Mouse (Mus musculus) heart, postnatal 0 days (tissue): ENCODE data around the gene Ago4. TPM values are rescaled to one million over a fixed set of nuclear protein-coding genes. Genes with fewer than 3 reads are reported as not detected.

ENCODE experiments used
- ATAC-seq: fragments of 200-750 bp; cut with Nextera tagmentation; 2 replicates; pipeline ENCODE4 v1.8.0; 2017; ENCODE audit warnings: low read depth, moderate number of reproducible peaks, moderate library complexity; ENCODE audit not compliant: insufficient read depth
- DNase-seq: peaks from one replicate; pipeline ENCODE4 v3.0.0-alpha.2; 2016; ENCODE audit warnings: low spot score
- H3K27ac ChIP-seq: fragments of 300-500 bp; sonication (generic); 2 replicates; pipeline ENCODE4 v1.5.1; 2014; ENCODE audit warnings: low read depth, mild to moderate bottlenecking
- H3K27me3 ChIP-seq: fragments of 300-500 bp; sonication (generic); 2 replicates; pipeline ENCODE4 v1.6.1; 2014; ENCODE audit warnings: low read length, mixed read lengths; ENCODE audit not compliant: control insufficient read depth, insufficient read depth
- H3K36me3 ChIP-seq: fragments of 300-500 bp; sonication (generic); replicated peaks from 2 replicates; pipeline ENCODE4 v1.6.1; 2014; ENCODE audit warnings: low read length, mixed read lengths; ENCODE audit not compliant: control insufficient read depth, insufficient read depth
- H3K4me1 ChIP-seq: fragments of 300-500 bp; sonication (generic); 2 replicates; pipeline ENCODE4 v1.6.1; 2014; ENCODE audit warnings: antibody characterized with exemption; ENCODE audit not compliant: control insufficient read depth, insufficient read depth
- H3K4me2 ChIP-seq: fragments of 300-500 bp; sonication (generic); 2 replicates; pipeline ENCODE4 v1.6.1; 2014; ENCODE audit warnings: low read depth, mild to moderate bottlenecking, low read length, moderate library complexity
- H3K4me3 ChIP-seq: fragments of 300-500 bp; sonication (generic); 2 replicates; pipeline ENCODE4 v1.5.1; 2014; ENCODE audit warnings: low read depth, low read length
- H3K9ac ChIP-seq: fragments of 300-500 bp; sonication (generic); replicated peaks from 2 replicates; pipeline ENCODE4 v1.6.1; 2014; ENCODE audit warnings: low read depth, low read length, mixed read lengths
- H3K9me3 ChIP-seq: fragments of 300-500 bp; sonication (generic); replicated peaks from 2 replicates; pipeline ENCODE4 v1.6.1; 2016; ENCODE audit warnings: low read length; ENCODE audit not compliant: control insufficient read depth
- CTCF ChIP-seq: IDR thresholded peaks from 2 replicates; pipeline ENCODE4 v1.5.1; 2016; ENCODE audit warnings: antibody characterized with exemption, control low read depth, low read depth
- EP300 ChIP-seq: IDR thresholded peaks from 2 replicates; pipeline ENCODE4 v1.6.1; 2016; ENCODE audit warnings: antibody characterized with exemption, low read depth
- WGBS: fragments of 180-500 bp; shearing (Covaris S2); extraction: QIAGEN DNeasy Blood & Tissue Kit; methylation state at CpG from one replicate; pipeline ENCODE4 v1.1.7; 2014; 5-methylcytosine and 5-hydroxymethylcytosine counted together
- polyA plus RNA-seq: library from polyadenylated mRNA; unstranded; fragments of >200 nt; fragmentation: Nextera tagmentation; extraction: Ambion mirVana; gene quantifications from 2 replicates; pipeline ENCODE4 v1.2.1, GENCODE M21; 2015
- total RNA-seq: library from RNA; depleted of rRNA; stranded (reverse); fragments of >200 nt; gene quantifications from 2 replicates; pipeline ENCODE4 v1.2.3, GENCODE M21; 2014; ENCODE audit warnings: low replicate concordance

The Ago4 gene
- total and polyA plus RNA-seq, 2 experiments from 2014 or later = 0.92 to 1.5 TPM

GRCm38 (mm10) chr4:126483874-126484273 is 49.4 kb downstream of the Ago4 start:
- Histone ChIP-seq H3K27ac (no peak overlapping the region), H3K9ac (no peak overlapping the region), H3K4me2 (no peak overlapping the region), H3K27me3 (no peaks in the 10 kb centered on the region), H3K4me3 (no peak overlapping the region), H3K9me3 (no peaks in the 10 kb centered on the region), H3K36me3 (no peaks in the 10 kb centered on the region), H3K4me1 (no peaks in the 10 kb centered on the region)
- TF ChIP-seq EP300 = no peak
- TF ChIP-seq CTCF = no peak
- ATAC-seq = no peak
- DNase-seq = no peak
- 85% methylated on average over 3 of the region's 3 CpGs for WGBS

GRCm38 (mm10) chr4:126482951-126483350 is 50.3 kb downstream of the Ago4 start:
- no peak for TF ChIP-seq EP300
- no peaks in the 10 kb centered on the region for H3K36me3 ChIP-seq

DNA sequence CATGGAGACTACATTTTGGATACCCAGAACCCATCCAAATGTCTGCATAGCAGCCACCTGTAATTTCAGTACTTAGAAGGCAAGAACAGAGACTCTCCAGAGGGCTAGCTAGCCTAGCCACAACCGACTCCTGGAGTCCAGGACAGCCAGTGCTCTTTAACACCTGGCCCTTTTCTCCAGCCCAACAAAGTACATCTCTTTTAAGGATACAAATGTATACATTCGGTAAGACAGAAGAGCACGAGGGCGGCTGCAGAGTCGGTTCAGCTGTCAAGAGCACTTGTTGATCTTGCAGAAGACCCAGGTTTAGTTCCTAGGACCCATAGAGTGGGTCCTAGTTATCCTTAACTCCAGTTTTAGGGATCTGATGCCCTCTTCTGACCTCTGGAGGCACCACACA is 51.8 kb downstream of the Ago4 start:
- Histone ChIP-seq H3K27ac (no peak overlapping the region), H3K4me3 (no peak overlapping the region), H3K27me3 (no peaks in the 10 kb centered on the region), H3K9ac (no peak overlapping the region), H3K4me1 (no peaks in the 10 kb centered on the region), H3K36me3 (no peaks in the 10 kb centered on the region), H3K4me2 (no peak overlapping the region), H3K9me3 (no peaks in the 10 kb centered on the region)
- TF ChIP-seq EP300 (no peak), CTCF (no peak)
- 89% methylated on average over 5 of the region's 5 CpGs for WGBS
- ATAC-seq = no peak
- no peak for DNase-seq

More at GRCm38 (mm10) chr4:126482951-126483350, 50.3 kb downstream of the Ago4 start:
- Histone ChIP-seq H3K9ac (no peak overlapping the region), H3K4me1 (no peaks in the 10 kb centered on the region), H3K4me3 (no peak overlapping the region), H3K27ac (no peak overlapping the region), H3K9me3 (no peaks in the 10 kb centered on the region), H3K4me2 (no peak overlapping the region), H3K27me3 (no peaks in the 10 kb centered on the region)
- DNase-seq = no peak
- 67% methylated on average over 12 of the region's 12 CpGs for WGBS
- no peak for ATAC-seq

- H3K4me1 ChIP-seq = no peaks in the 10 kb centered on the region
- WGBS = 46% methylated on average over 3 of the region's 3 CpGs
- DNase-seq (no peak), ATAC-seq (no peak)
- H3K27ac ChIP-seq = no peak overlapping the region
- H3K4me2 ChIP-seq = no peak overlapping the region
- H3K4me3 ChIP-seq = no peak overlapping the region
- no peak overlapping the region for H3K9ac ChIP-seq
- H3K36me3 ChIP-seq = no peaks in the 10 kb centered on the region
- no peaks in the 10 kb centered on the region for H3K27me3 ChIP-seq
- H3K9me3 ChIP-seq = no peaks in the 10 kb centered on the region
- TF ChIP-seq CTCF = no peak
- TF ChIP-seq EP300 = no peak
Measured at GRCm38 (mm10) chr4:126480288-126480687, 53.0 kb downstream of the Ago4 start.

DNA sequence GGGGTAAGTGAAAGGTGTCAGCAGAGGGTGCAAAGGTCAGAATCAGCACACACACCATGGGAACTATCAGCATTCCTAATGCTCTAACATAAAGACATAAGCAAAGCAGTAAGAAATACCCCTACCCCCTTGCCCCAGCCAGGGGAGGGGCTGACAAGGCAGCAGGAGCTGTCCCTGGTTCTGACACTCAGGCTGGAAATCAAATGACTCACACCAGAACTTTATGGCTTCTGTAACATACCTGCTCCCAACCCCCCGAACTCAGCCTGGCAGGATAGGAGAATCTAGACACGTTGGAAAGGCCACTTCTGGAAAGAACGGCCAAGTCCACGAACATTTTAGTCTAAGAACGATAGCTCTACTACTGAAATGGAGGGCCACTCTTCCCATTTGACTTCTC is 60.2 kb downstream of the Ago4 start:
- Histone ChIP-seq H3K9me3 (no peaks in the 10 kb centered on the region), H3K27ac (no peak overlapping the region), H3K36me3 (no peaks in the 10 kb centered on the region), H3K27me3 (no peaks in the 10 kb centered on the region), H3K4me3 (no peak overlapping the region), H3K4me1 (no peaks in the 10 kb centered on the region), H3K4me2 (no peak overlapping the region), H3K9ac (no peak overlapping the region)
- no peak for TF ChIP-seq CTCF
- no peak for TF ChIP-seq EP300
- DNase-seq (no peak), ATAC-seq (no peak)
- 37% methylated on average over 5 of the region's 5 CpGs for WGBS

DNA sequence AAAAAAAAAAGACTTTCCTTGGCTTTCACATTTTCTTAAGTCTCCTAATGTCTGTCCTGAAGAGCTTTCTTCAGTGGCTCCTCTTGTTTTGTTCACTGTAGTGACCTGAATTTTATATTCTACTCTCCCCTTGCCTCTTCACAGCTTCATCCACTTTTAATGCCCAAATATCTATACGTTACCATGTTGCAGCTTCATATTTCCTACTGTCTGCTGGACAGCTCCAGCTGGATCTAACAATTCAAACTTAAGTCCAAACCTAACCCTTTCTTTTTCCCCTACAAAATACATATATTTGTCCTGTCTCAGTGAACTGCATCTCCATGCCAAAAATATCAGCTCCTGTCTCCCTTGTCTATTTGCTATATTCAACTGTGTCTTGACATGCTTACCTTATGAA is 63.9 kb downstream of the Ago4 start:
- ATAC-seq (no peak), DNase-seq (no peak)
- no peaks in the 10 kb centered on the region for H3K9me3 ChIP-seq
- WGBS = 57% methylated on average over 1 of the region's 1 CpGs
- H3K9ac ChIP-seq = no peak overlapping the region
- no peaks in the 10 kb centered on the region for H3K36me3 ChIP-seq
- H3K4me1 ChIP-seq = peaks cover 8% of the 10 kb centered on the region; the same call in 1 of the 2 replicates
- no peak overlapping the region for H3K27ac ChIP-seq
- no peaks in the 10 kb centered on the region for H3K27me3 ChIP-seq
- H3K4me2 ChIP-seq = no peak overlapping the region
- TF ChIP-seq EP300 (no peak), CTCF (no peak)
- H3K4me3 ChIP-seq = no peak overlapping the region
